Mouse (Mus musculus) cerebellum, postnatal 4 days (tissue): ENCODE data around the gene Cln6.
A peak's percentile ranks its signal among the peaks of the same experiment; 100 is the strongest.
"Not testable (repeated sequence)": the region's sequence is repeated elsewhere in the genome, so short reads cannot be mapped to it uniquely, and the experiment has no call there.

Source experiments
- DNase-seq, 2 experiments: peaks; one replicate each; pipeline ENCODE4 v3.0.0; 2022; ENCODE audit warnings: low spot score in 2 of 2, mixed read lengths in 1 of 2

Gene Cln6

GRCm38 (mm10) chr9:62829877-62830276 is 8.7 kb upstream of the Cln6 start:
- DNase-seq = no peak

GRCm38 (mm10) chr9:62834906-62835305 is 3.7 kb upstream of the Cln6 start:
- no peak for DNase-seq

- DNase-seq = no peak
Measured at GRCm38 (mm10) chr9:62835705-62836446, 2.7 kb upstream of the Cln6 start.

- no peak for DNase-seq
Measured at GRCm38 (mm10) chr9:62837611-62838010, 974 bp upstream of the Cln6 start.

GRCm38 (mm10) chr9:62838146-62838505 is 459 bp upstream of the Cln6 start:
- DNase-seq = no peak

- DNase-seq = no peak
Measured at GRCm38 (mm10) chr9:62839172-62839770, 686 bp downstream of the Cln6 start.

GRCm38 (mm10) chr9:62843356-62844024 is 4.9 kb downstream of the Cln6 start:
- DNase-seq = no peak

GRCm38 (mm10) chr9:62844461-62844860 is 5.9 kb downstream of the Cln6 start:
- no peak for DNase-seq

GRCm38 (mm10) chr9:62847694-62848093 is 9.1 kb downstream of the Cln6 start:
- DNase-seq = peak; percentile 83 to 88

GRCm38 (mm10) chr9:62848641-62849040 is 10.1 kb downstream of the Cln6 start:
- no peak for DNase-seq

GRCm38 (mm10) chr9:62851571-62851970 is 13.0 kb downstream of the Cln6 start:
- DNase-seq = no peak

- DNase-seq = no peak
Measured at GRCm38 (mm10) chr9:62854483-62854882, 15.9 kb downstream of the Cln6 start.

GRCm38 (mm10) chr9:62857216-62857615 is 18.6 kb downstream of the Cln6 start:
- DNase-seq = no peak

GRCm38 (mm10) chr9:62857719-62858261 is 19.2 kb downstream of the Cln6 start, which contains the start of gene Calml4:
Gene Calml4 (plus strand): TSS chr9:62858080.
- peak in 1 of 2 experiments; percentile 65 for DNase-seq

- DNase-seq = no peak
Measured at GRCm38 (mm10) chr9:62858266-62859019, 19.9 kb downstream of the Cln6 start.

- DNase-seq = not testable (repeated sequence)
Measured at GRCm38 (mm10) chr9:62860102-62860501, 21.5 kb downstream of the Cln6 start.

GRCm38 (mm10) chr9:62860866-62861265 is 22.3 kb downstream of the Cln6 start:
- no peak for DNase-seq

- DNase-seq = not testable (repeated sequence)
Measured at GRCm38 (mm10) chr9:62869236-62869635, 30.7 kb downstream of the Cln6 start.

GRCm38 (mm10) chr9:62870728-62871127 is 32.1 kb downstream of the Cln6 start:
- no peak for DNase-seq

- no peak for DNase-seq
Measured at GRCm38 (mm10) chr9:62876966-62877616, 38.5 kb downstream of the Cln6 start.

GRCm38 (mm10) chr9:62877825-62878224 is 39.2 kb downstream of the Cln6 start:
- DNase-seq = no peak
